Mouse (Mus musculus) megakaryocyte progenitor cell, adult 5-6 weeks (primary cell): ENCODE data around the gene Osbpl8. TPM values are rescaled to one million over a fixed set of nuclear protein-coding genes. Genes with fewer than 3 reads are reported as not detected.

Experiments used
- ATAC-seq: replicated peaks from 2 replicates; pipeline ENCODE4 v1.8.0; 2016; ENCODE audit warnings: mild to moderate bottlenecking, moderate TSS enrichment, inconsistent platforms; ENCODE audit not compliant: poor library complexity
- total RNA-seq, 2 experiments: library from RNA; stranded (forward) in 1 of 2; stranded (reverse) in 1 of 2; fragments of 157-497, 149-512 nt in 1 of 2; fragments of 200-1000 nt in 1 of 2; gene quantifications; 2 replicates each; pipeline versions ENCODE4 v1.2.3 to v1.2.4; 2015 to 2017

Osbpl8 gene
- total RNA-seq, 2 experiments from 2014 or later, result 80.2 to 90.9 TPM

DNA sequence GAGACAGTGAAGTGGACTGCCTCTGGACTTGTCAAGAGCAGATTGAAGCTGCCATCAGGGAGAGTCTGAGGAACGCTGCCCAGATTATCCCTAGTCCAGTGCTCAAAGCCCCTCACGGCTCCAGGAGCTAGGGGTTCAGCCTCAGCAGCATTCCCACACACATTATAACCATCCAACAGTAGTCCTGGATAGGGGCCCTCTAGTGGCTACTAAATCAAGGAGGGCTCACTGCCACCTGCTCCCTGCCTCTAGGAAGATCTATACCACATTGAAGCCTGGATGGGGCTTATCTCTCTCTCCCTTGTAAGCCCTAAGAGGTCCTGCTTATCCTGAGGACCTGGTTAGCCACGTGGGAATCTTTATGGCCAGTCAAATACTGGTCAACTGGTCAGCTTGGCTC is 16.1 kb downstream of the Osbpl8 start:
- ATAC-seq, result peak; percentile 47

- no peak for ATAC-seq
Observed at GRCm38 (mm10) chr10:111183634-111184270, 19.2 kb downstream of the Osbpl8 start.

GRCm38 (mm10) chr10:111185574-111186269 is 21.2 kb downstream of the Osbpl8 start:
- no peak for ATAC-seq

GRCm38 (mm10) chr10:111189022-111189555 is 24.5 kb downstream of the Osbpl8 start:
- ATAC-seq, result peak; percentile 25; the same call in 1 of the 2 replicates

DNA sequence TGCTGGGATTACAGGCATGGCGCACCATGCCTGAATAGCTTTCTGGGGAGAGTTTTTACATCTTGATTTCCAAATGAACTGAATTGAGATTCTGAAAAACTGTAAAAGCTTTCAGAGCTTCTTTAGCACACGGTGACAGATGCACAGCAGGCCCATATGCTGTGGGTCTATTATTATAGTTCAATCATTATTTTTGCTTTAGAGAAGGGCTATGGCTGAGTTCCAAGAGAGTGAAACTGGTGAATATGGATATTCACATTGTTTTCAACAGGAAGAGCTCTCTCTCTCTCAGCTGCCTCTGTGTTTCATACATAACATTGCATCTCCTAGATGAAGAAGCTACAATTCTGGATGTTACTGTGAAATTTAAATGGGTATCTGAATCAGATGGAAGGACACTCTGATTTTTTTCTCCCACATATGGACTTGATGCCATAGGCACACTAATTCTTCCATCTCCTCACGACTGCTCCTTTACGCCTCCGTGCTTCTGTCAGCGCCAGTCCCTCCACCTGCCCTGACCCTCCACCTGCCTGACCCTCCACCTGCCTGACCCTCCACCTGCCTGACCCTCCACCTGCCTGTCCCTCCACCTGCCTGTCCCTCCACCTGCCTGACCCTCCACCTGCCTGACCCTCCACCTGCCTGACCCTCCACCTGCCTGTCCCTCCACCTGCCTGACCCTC is 25.7 kb downstream of the Osbpl8 start:
- ATAC-seq, result no peak

DNA sequence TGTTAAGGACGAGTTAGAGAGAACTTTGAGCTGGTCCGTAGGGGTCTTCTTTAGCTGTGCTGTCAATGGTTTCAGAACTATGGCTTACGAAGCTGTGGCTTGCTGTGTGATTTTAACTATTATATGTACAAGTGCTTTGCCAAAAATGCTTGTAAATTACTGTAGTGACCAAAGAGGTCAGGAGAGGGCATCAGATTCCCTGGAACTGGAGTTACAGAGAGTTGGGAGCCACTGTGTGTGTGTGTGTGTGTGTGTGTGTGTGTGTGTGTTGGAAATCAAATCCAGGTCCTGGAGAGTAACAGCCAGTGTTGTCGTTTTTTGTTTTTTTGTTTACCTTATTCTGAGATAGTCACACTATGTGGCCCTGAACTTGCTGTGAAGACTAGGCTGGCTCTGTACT is 29.0 kb downstream of the Osbpl8 start:
- no peak for ATAC-seq

GRCm38 (mm10) chr10:111196191-111196590 is 31.6 kb downstream of the Osbpl8 start:
- no peak for ATAC-seq

- peak; percentile 52 for ATAC-seq
Observed at GRCm38 (mm10) chr10:111198705-111199104, 34.2 kb downstream of the Osbpl8 start.

- no peak for ATAC-seq
Observed at GRCm38 (mm10) chr10:111201120-111201519, 36.6 kb downstream of the Osbpl8 start.

DNA sequence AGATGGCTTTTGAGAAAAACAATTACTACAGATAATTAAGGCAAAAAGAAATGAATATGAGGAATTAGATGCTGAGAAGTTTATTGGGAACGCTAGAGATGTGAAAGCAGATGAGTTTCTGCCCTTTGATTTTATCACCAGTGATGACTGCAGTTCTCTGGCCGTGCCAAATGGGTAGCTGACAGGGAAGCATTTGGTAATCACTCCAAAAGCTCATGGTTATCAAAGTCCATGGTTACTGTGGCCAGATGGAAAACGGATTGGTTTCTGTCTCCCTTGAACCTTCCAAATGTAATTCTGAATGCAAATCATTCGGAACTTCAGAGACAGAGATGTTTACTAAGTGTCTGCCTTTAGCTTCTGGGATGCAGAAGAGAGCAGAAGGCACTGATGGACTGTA is 37.1 kb downstream of the Osbpl8 start:
- no peak for ATAC-seq

- ATAC-seq, result no peak
Observed at GRCm38 (mm10) chr10:111204089-111204488, 39.5 kb downstream of the Osbpl8 start.

GRCm38 (mm10) chr10:111205421-111205820 is 40.9 kb downstream of the Osbpl8 start:
- no peak for ATAC-seq

DNA sequence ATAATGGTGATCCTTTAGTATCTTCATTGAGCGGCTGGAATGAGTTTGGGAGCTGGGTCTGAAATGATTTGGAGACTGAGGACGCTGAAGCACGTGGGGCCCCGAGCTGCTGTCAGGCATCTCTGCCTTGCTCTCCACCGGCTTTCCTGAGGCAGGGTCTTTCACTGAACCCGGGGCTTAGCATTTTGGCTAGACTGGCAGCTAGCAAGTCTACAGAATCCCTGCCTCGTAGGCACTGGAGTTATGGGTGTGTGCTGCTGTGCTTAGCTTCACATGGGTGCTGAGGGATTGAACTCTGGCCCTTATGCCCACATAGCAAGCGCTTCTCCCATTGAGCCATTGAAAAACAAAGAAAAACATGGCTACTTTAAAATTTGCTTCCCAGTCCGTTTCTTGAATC is 42.8 kb downstream of the Osbpl8 start:
- ATAC-seq, result no peak

DNA sequence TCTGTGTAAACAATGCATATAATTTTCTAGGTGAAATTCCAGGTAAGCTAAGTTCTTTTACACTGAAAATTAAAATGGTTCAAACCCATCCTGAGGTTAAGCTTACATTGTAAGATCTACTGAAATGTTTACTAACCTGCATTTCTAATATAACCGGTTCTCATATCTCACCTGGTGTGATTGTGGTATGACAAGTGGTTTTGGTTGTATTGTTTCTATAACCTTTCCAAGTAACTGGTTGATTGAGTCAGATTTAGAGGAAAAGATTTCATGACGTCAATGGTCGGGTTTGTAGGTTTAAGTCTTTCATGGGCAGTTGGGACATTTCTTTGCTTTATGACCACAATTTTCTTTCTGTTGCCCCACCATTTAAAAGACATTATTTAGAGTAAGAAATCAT is 49.5 kb downstream of the Osbpl8 start:
- no peak for ATAC-seq

GRCm38 (mm10) chr10:111214696-111215095 is 50.1 kb downstream of the Osbpl8 start:
- ATAC-seq, result no peak

DNA sequence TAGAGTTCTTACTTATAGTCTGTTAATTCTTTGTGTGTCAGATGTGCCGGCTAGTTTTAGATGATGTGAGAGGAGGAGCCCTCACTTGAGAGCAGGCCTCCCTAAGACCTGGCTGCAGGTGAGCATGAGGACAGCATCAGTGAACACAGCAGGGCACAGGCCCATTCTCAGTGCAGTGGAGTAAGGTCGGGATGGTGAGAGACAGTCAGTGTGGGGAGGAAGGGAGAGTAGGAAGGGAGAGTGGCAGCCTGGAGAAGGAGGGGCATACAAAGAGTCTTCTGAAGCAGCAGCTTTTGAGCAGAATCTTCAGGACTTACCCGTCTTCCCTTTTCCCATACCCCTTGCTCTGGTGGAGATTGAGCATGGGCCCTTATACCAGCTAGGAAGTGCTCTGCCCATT is 51.0 kb downstream of the Osbpl8 start:
- ATAC-seq, result no peak

DNA sequence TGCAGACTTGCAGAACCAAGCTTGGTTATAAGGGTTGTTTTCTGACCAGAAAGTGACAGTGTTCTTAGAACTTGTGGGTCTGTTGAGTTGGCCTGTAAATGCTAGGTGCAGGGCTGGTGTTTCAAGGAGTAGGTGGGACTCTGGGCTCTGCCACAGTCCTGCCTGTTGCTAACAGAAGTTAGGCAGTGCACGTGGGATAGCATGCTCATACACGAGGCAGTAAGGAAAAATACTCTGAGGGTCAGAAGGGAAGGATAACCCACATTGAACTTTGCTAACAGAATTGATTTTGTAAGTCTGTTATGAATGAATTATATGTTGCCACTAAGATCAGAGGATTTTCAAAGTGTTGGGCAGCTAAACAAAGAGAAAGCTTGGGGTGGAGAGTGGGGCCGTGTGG is 51.6 kb downstream of the Osbpl8 start:
- no peak for ATAC-seq

- peak; percentile 70 for ATAC-seq
Observed at GRCm38 (mm10) chr10:111222535-111222934, 58.0 kb downstream of the Osbpl8 start.

- peak; percentile 30 for ATAC-seq
Observed at GRCm38 (mm10) chr10:111223218-111223830, 58.8 kb downstream of the Osbpl8 start.

DNA sequence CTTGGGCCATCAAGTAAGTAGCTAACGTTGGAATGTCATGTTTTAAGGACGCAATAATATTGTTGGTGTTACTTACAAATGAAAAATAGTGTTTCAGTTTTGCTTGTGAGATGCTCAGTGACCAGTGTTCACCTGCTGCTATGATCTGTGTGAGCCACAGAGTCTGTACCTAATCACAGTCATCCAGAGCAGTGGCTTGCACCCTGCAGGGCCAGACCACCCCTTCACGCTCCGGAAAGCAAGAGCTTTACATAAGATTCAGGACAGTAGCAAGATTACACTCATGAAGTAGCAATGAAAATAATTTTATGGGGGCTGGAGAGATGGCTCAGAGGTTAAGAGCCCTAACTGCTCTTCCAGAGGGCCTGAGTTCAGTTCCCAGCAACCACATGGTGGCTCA is 60.1 kb downstream of the Osbpl8 start:
- no peak for ATAC-seq

DNA sequence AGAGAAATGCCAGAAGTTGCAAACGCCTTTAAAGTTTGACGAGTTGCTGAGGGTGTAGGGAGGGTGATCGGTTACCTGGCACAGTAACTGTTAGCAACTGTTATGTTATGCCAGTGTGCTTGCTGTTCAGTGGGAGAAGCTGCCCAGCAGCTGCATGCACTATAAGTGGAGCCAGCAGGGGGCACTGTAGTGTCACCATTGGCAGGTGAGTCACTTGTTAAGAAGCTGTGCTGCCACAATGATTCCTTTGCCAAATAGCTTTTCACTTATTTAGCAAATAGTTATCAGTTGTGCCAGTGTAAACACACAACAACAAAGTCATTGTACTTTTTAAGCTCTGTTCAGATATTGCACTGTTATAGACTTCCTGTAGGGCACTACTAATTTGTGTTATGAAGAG is 62.0 kb downstream of the Osbpl8 start:
- peak; percentile 94 for ATAC-seq
